Comparison of ENCODE assay signal across 9 mouse cellular contexts in genomic region chr19:55103081-55103830, GRCm38 (mm10). TPM values are rescaled to one million over a fixed set of nuclear protein-coding genes. Genes with fewer than 3 reads are reported as not detected.
A peak's percentile ranks its signal among the peaks of the same experiment; 100 is the strongest.
DNase-seq lines count a peak whose midpoint lies in the region; ATAC-seq and TF ChIP-seq lines count a peak whose summit lies in the region.
"Had no signal": no experiment of that assay in that cellular context is flagged by ENCODE, and none has a peak within 500 bp of the region (broad histone marks: within the 10 kb centered on the region; RNA-seq: fewer than 3 reads in every experiment).

No protein-coding gene starts in this region.

- H3K4me3 ChIP-seq in cerebellum, adult 2 months (replicated peaks; ENCODE audit: insufficient read depth, low read depth, low read length): peak overlapping the region; percentile 22
- H3K4me3 ChIP-seq in CH12.LX (replicated peaks in 1 of 3; ENCODE audit: low read depth in 2 of 3, low read length in 2 of 3, poor library complexity in 1 of 3): no peak overlapping the region
- peak overlapping the region; percentile 39 for H3K4me3 ChIP-seq in lung, embryonic 16.5 days (ENCODE audit: low read length)

- no peak for TF ChIP-seq EP300 in CH12.LX (IDR thresholded peaks at IDR 0.05; ENCODE audit: low read length)

- in situ Hi-C loops in CH12.LX (cut with MboI; ENCODE audit: low pct_ligation_motif_present, low pct_unique_long_range_greater_than_20kb, low sequenced_read_pairs): loop anchor here (5.0 kb wide), 1 partner anchor 34 kb away; no protein-coding TSS in a partner anchor

- H3K9ac ChIP-seq in CH12.LX (ENCODE audit: insufficient read depth, low read depth): no peak overlapping the region
- H3K9ac ChIP-seq in lung, embryonic 16.5 days (ENCODE audit: low read length): peak overlapping the region; percentile 8; the same call in 1 of the 2 replicates
- H3K9ac ChIP-seq: liver, embryonic 14.5 days had no signal

- ATAC-seq in cerebellum, adult (ENCODE audit: insufficient number of reproducible peaks, low FRiP score, low TSS enrichment): no peak
- ATAC-seq in lung, embryonic 16.5 days (ENCODE audit: low read depth): peak; percentile 58

- DNase-seq in cerebellum, adult 2 months: peak; percentile 20 to 50
- no peak for DNase-seq in CH12.LX (ENCODE audit: extremely low read depth)
- peak; percentile 84 for DNase-seq in gastrocnemius, adult 18-20 months (ENCODE audit: low spot score)
- DNase-seq in kidney, adult 8-10 months: peak; percentile 76 to 86
- DNase-seq in right cerebral cortex, postnatal 25 days: peak; percentile 31
- no peak for DNase-seq in natural killer cell, adult 2 months (ENCODE audit: low spot score in 2 of 2)

- TF ChIP-seq POLR2A in cerebellum, adult 2 months (IDR thresholded peaks at IDR 0.05; ENCODE audit: borderline replicate concordance, insufficient read depth, low read length): no peak
- no peak for TF ChIP-seq POLR2A in CH12.LX (IDR thresholded peaks at IDR 0.05; ENCODE audit: low read depth, low read length)

- H3K9me3 ChIP-seq in CH12.LX (replicated peaks; ENCODE audit: low read length): no peaks in the 10 kb centered on the region
- no peaks in the 10 kb centered on the region for H3K9me3 ChIP-seq in lung, embryonic 16.5 days (ENCODE audit: control insufficient read depth, low read length)

- no peaks in the 10 kb centered on the region for H3K27me3 ChIP-seq in cerebellum, adult 2 months (ENCODE audit: control insufficient read depth, insufficient read depth, low read length)
- H3K27me3 ChIP-seq in CH12.LX (replicated peaks): peaks cover 3% of the 10 kb centered on the region
- no peaks in the 10 kb centered on the region for H3K27me3 ChIP-seq in lung, embryonic 16.5 days (ENCODE audit: control insufficient read depth, insufficient read depth, low read depth, low read length)

- H3K4me2 ChIP-seq in CH12.LX (ENCODE audit: insufficient read depth, low read depth, poor library complexity, severe bottlenecking): no peak overlapping the region
- peak overlapping the region; percentile 58 for H3K4me2 ChIP-seq in lung, embryonic 16.5 days (ENCODE audit: low read depth, low read length)

- TF ChIP-seq CTCF in cerebellum, adult 2 months (IDR thresholded peaks at IDR 0.05; ENCODE audit: borderline replicate concordance, insufficient read depth, low read depth, low read length): no peak
- no peak for TF ChIP-seq CTCF in CH12.LX (conservative IDR thresholded peaks at IDR 0.05 in 1 of 2, IDR thresholded peaks at IDR 0.05 in 1 of 2; ENCODE audit: low read depth in 2 of 2, low read length in 2 of 2)

- TF ChIP-seq RAD21 in CH12.LX (IDR thresholded peaks at IDR 0.05; ENCODE audit: low read depth, low read length): no peak

- H3K79me2 ChIP-seq in CH12.LX (replicated peaks; ENCODE audit: control insufficient read depth, extremely low read depth, insufficient read depth, poor library complexity, severe bottlenecking): no peaks in the 10 kb centered on the region

- no peaks in the 10 kb centered on the region for H3K36me3 ChIP-seq in CH12.LX (replicated peaks in 1 of 2; ENCODE audit: control insufficient read depth in 1 of 2, insufficient read depth in 1 of 2, low read length in 1 of 2)
- no peaks in the 10 kb centered on the region for H3K36me3 ChIP-seq in lung, embryonic 16.5 days (ENCODE audit: control insufficient read depth, insufficient read depth, low read length)

- no peaks in the 10 kb centered on the region for H3K4me1 ChIP-seq in cerebellum, adult 2 months (ENCODE audit: control insufficient read depth, insufficient read depth, low read length)
- H3K4me1 ChIP-seq in CH12.LX (ENCODE audit: control insufficient read depth in 1 of 2, insufficient read depth in 2 of 2): peaks cover 0 to 8% of the 10 kb centered on the region in 2 experiments; a peak in 2 of 4 replicates
- H3K4me1 ChIP-seq in lung, embryonic 16.5 days (replicated peaks; ENCODE audit: control insufficient read depth, insufficient read depth, low read length): peaks cover 15% of the 10 kb centered on the region

- peak overlapping the region; percentile 71; the same call in 1 of the 2 replicates for H3K27ac ChIP-seq in cerebellum, adult 2 months (ENCODE audit: insufficient read depth, low read length)
- H3K27ac ChIP-seq in CH12.LX (ENCODE audit: insufficient read depth, low read depth): no peak overlapping the region
- peak overlapping the region; percentile 88 for H3K27ac ChIP-seq in lung, embryonic 16.5 days (ENCODE audit: low read length)
- H3K27ac ChIP-seq: liver, embryonic 14.5 days had no signal

- dilution Hi-C loops in CH12.LX (cut with MboI; ENCODE audit: extremely low pct_ligation_motif_present, extremely low pct_unique_long_range_greater_than_20kb, low sequenced_read_pairs): no loop called here

- whole genome bisulfite sequencing in cerebellum, adult 2 months: 35% methylated on average over 11 of the region's 11 CpGs
- 31% methylated on average over 11 of the region's 11 CpGs for WGBS in lung, embryonic 16.5 days

TF ChIP-seq in CH12.LX, 34 proteins besides CTCF, POLR2A, EP300 and RAD21:
- peak; percentile 35 for TF ChIP-seq USF1 (IDR thresholded peaks at IDR 0.05; ENCODE audit: low read depth, low read length)
- TF ChIP-seq POLR2AphosphoS2 (IDR thresholded peaks at IDR 0.05; ENCODE audit: low read depth, low read length): no peak

RNA-seq across cellular contexts. Expression of gene Gpam, which starts 23.8 kb away (rescaled TPM):
- 38.4 and 41.9 TPM in 2 replicates for polyA plus RNA-seq in cerebellum, adult 2 months (2012; rRNA removed)
- 11.1 and 12.3 TPM in 2 replicates for total RNA-seq in CH12.LX (2012; rRNA removed)
- 12.5 and 12.9 TPM in 2 replicates for total RNA-seq in CH12.LX (2014; rRNA removed)
- 8.2 and 8.8 TPM in 2 replicates for polyA plus RNA-seq in CH12.LX (2012; ENCODE audit: insufficient read length, low read depth)
- total RNA-seq in gastrocnemius, adult 18-20 months (2021): 100 to 1,000 TPM in 1 of 2 experiments, 10 to 100 TPM in 1; 90.7 to 133 TPM
- polyA plus RNA-seq in lung, embryonic 16.5 days (2015; fragmentation: Nextera tagmentation; extraction: Ambion mirVana): 37.4 and 37.7 TPM in 2 replicates

Comparison
In these comparisons a context has a peak if more than half of its experiments do, and no peak if none do; other contexts are left out.
1. DNase-seq: peak in cerebellum, adult 2 months (2 of 2), gastrocnemius, adult 18-20 months (single experiment), kidney, adult 8-10 months (2 of 2) and right cerebral cortex, postnatal 25 days (single experiment); none in CH12.LX (single experiment) and natural killer cell, adult 2 months (0 of 2).
2. H3K4me3 ChIP-seq: peak in cerebellum, adult 2 months (single experiment) and lung, embryonic 16.5 days (single experiment); none in CH12.LX (0 of 3).